Mouse (Mus musculus): ENCODE measurements at regions not wholly inside any gene's neighbourhood (a gene's known extent, or its start where the extent isn't known, plus 50 kb on each side); places are given as distances from the start of the nearest gene placed in this dataset.

DNA sequence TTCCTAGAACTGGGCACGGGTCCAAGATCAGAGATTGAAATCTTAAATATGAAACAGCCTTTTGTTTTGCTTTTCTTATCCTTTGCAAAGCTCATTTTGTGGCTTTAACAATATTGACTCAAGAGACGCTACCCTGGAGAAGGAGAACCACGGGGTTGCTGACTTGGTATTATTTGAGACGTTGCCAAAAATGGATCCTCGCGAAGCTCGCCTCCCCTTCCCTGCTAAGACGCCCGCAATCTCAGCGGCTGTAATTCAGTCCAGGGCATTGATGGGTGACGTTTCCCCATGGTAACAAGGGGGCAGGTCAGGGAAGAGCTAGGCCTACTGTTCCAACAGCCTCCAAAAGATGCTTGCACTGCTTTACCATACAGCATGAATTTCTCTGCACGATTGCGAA lies 131.5 kb upstream of the Nav3 start:
- Histone ChIP-seq H3K9ac (no peak overlapping the region), H3K4me2 (no peak overlapping the region), H3K4me3 (no peak overlapping the region), H3K27me3 (replicated peaks) (no peaks in the 10 kb centered on the region), H3K36me3 (no peaks in the 10 kb centered on the region), H3K4me1 (no peaks in the 10 kb centered on the region), H3K27ac (no peak overlapping the region), H3K9me3 (replicated peaks) (no peaks in the 10 kb centered on the region; the same call in 1 of the 2 replicates)
- 77% methylated on average over 13 of the region's 13 CpGs for WGBS (ENCODE audit: insufficient replicate concordance)
- ATAC-seq = no peak

DNA sequence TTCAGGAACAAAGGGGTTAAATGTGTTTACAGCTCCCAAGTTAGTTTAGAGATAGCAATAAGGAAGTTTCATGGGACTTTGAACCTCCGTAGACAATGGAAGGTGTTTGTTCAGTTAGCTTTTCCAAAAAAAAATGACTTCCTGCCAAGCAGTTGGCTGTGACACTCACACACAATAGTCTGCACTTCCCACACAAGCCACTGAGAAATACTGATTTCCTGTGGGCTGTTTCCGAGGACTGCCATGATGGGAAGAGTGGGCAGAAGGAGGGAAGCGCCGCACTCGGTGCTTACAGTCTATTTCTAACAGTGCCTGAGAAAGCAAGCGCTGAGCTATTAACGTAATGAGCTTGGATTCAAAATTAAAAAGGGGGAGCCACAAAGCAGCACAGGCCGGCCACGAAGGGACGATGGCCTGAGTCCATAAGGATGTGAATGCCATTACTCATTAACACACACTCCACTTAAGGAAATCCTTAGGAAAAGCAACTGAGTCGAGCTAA lies 144.4 kb upstream of the Nav3 start:
- 31% methylated on average over 11 of the region's 11 CpGs for WGBS (ENCODE audit: insufficient replicate concordance)
- no peaks in the 10 kb centered on the region for H3K36me3 ChIP-seq
- H3K9ac ChIP-seq = no peak overlapping the region
- H3K4me1 ChIP-seq = no peaks in the 10 kb centered on the region
- no peak overlapping the region for H3K4me2 ChIP-seq
- H3K27me3 ChIP-seq (replicated peaks) = no peaks in the 10 kb centered on the region
- H3K4me3 ChIP-seq = no peak overlapping the region
- ATAC-seq = 0 out of 2 replicates have a peak, but pooled peaks have one; percentile 32
- H3K9me3 ChIP-seq (replicated peaks) = no peaks in the 10 kb centered on the region
- H3K27ac ChIP-seq = no peak overlapping the region

GRCm38 (mm10) chr10:110610336-110610735 lies 134.9 kb upstream of the E2f7 start:
- H3K9me3 ChIP-seq (replicated peaks) = no peaks in the 10 kb centered on the region; the same call in 1 of the 2 replicates
- H3K4me1 ChIP-seq = no peaks in the 10 kb centered on the region
- no peak overlapping the region for H3K4me2 ChIP-seq
- WGBS (ENCODE audit: insufficient replicate concordance) = 78% methylated on average over 9 of the region's 9 CpGs
- no peak overlapping the region for H3K27ac ChIP-seq
- no peak for ATAC-seq
- no peak overlapping the region for H3K4me3 ChIP-seq
- no peak overlapping the region for H3K9ac ChIP-seq
- no peaks in the 10 kb centered on the region for H3K27me3 ChIP-seq (replicated peaks)
- H3K36me3 ChIP-seq = no peaks in the 10 kb centered on the region

GRCm38 (mm10) chr10:110617004-110617403 lies 128.2 kb upstream of the E2f7 start:
- 28% methylated on average over 1 of the region's 1 CpGs for WGBS (ENCODE audit: insufficient replicate concordance)
- peaks cover 4% of the 10 kb centered on the region; the same call in 1 of the 2 replicates for H3K9me3 ChIP-seq (replicated peaks)

GRCm38 (mm10) chr10:110619193-110619592 lies 126.0 kb upstream of the E2f7 start:
- H3K4me1 ChIP-seq = no peaks in the 10 kb centered on the region
- H3K4me2 ChIP-seq = no peak overlapping the region
- no peaks in the 10 kb centered on the region for H3K27me3 ChIP-seq (replicated peaks)
- WGBS (ENCODE audit: insufficient replicate concordance) = 70% methylated on average over 7 of the region's 7 CpGs
- H3K27ac ChIP-seq = no peak overlapping the region
- H3K9ac ChIP-seq = no peak overlapping the region
- ATAC-seq = no peak
- H3K36me3 ChIP-seq = no peaks in the 10 kb centered on the region
- H3K9me3 ChIP-seq (replicated peaks) = 0 out of 2 replicates have a peak, but pooled peaks cover 4% of the 10 kb centered on the region
- no peak overlapping the region for H3K4me3 ChIP-seq

More at GRCm38 (mm10) chr10:110617004-110617403, 128.2 kb upstream of the E2f7 start:
- H3K27me3 ChIP-seq (replicated peaks) = no peaks in the 10 kb centered on the region
- no peak overlapping the region for H3K27ac ChIP-seq
- no peak overlapping the region for H3K9ac ChIP-seq
- no peak overlapping the region for H3K4me2 ChIP-seq
- H3K36me3 ChIP-seq = no peaks in the 10 kb centered on the region
- ATAC-seq = no peak
- no peak overlapping the region for H3K4me3 ChIP-seq
- no peaks in the 10 kb centered on the region for H3K4me1 ChIP-seq

- Histone ChIP-seq H3K4me1 (no peaks in the 10 kb centered on the region), H3K9ac (no peak overlapping the region), H3K36me3 (no peaks in the 10 kb centered on the region), H3K27ac (no peak overlapping the region), H3K9me3 (replicated peaks) (no peaks in the 10 kb centered on the region), H3K4me2 (no peak overlapping the region), H3K27me3 (replicated peaks) (no peaks in the 10 kb centered on the region), H3K4me3 (no peak overlapping the region)
- no peak for ATAC-seq
- 73% methylated on average over 3 of the region's 3 CpGs for WGBS (ENCODE audit: insufficient replicate concordance)
These were observed 119.6 kb upstream of the E2f7 start for GRCm38 (mm10) chr10:110625644-110626043.

- Histone ChIP-seq H3K4me2 (no peak overlapping the region), H3K27ac (no peak overlapping the region), H3K9me3 (replicated peaks) (no peaks in the 10 kb centered on the region), H3K4me1 (no peaks in the 10 kb centered on the region), H3K36me3 (no peaks in the 10 kb centered on the region), H3K4me3 (no peak overlapping the region), H3K27me3 (replicated peaks) (no peaks in the 10 kb centered on the region), H3K9ac (no peak overlapping the region)
- WGBS (ENCODE audit: insufficient replicate concordance) = 65% methylated on average over 10 of the region's 10 CpGs
- no peak for ATAC-seq
These were observed 104.8 kb upstream of the E2f7 start for GRCm38 (mm10) chr10:110640406-110640805.

DNA sequence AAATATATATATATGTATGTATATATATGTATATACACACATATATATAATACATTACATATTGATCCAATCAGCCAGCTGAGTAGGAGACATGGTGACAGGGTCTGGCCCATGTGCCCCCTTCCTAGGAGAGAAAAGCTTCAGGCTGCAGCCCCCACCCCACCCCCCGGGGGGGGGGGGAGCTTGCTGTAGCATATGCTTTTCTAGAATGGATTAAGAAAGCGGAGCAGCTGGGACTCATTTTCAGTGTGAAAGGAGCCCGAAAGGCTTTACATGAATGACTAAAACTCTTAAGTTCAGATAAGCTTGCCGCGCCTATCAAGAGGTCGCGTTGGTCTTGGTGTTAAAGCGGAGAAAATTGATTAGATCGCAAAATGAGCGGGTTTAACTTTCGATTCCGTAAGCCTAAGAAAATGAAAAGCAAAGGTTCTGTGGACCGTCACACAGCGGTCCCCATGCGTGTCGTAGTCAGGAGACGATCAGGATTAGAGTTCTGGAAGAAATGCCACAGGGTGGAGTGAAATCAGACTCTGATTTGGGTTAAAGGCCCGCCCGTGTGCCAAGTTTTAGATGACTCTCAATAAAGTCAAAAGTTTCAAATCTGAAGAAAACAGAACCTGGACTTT lies 103.1 kb upstream of the E2f7 start:
- no peak overlapping the region for H3K4me2 ChIP-seq
- WGBS (ENCODE audit: insufficient replicate concordance) = 80% methylated on average over 19 of the region's 19 CpGs
- no peak overlapping the region for H3K9ac ChIP-seq
- no peaks in the 10 kb centered on the region for H3K4me1 ChIP-seq
- H3K27me3 ChIP-seq (replicated peaks) = no peaks in the 10 kb centered on the region
- no peak overlapping the region for H3K4me3 ChIP-seq
- no peak for ATAC-seq
- no peaks in the 10 kb centered on the region for H3K36me3 ChIP-seq
- H3K27ac ChIP-seq = no peak overlapping the region
- no peaks in the 10 kb centered on the region for H3K9me3 ChIP-seq (replicated peaks)

DNA sequence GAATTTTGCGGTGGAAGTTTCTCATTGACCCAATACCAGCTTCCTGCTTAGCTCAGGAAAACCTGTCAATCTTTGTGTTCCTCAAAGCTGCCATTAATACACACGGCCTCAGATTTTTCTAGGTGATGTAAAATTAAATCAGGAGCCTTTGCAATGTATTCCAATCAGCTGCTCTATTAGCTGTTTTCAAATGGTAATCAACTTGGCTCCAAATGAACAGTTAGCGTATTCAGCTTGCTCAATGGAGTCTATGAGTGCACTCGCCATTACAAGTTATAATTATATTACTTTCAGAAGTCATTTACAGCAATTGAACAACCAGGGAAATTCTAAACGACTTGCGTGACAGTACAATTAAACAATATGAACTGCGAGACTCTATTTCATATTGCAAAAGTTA lies 97.6 kb upstream of the E2f7 start:
- ATAC-seq = no peak
- Histone ChIP-seq H3K27me3 (replicated peaks) (no peaks in the 10 kb centered on the region), H3K4me1 (no peaks in the 10 kb centered on the region), H3K9ac (no peak overlapping the region), H3K36me3 (no peaks in the 10 kb centered on the region), H3K27ac (no peak overlapping the region), H3K4me3 (no peak overlapping the region), H3K9me3 (replicated peaks) (no peaks in the 10 kb centered on the region), H3K4me2 (no peak overlapping the region)
- WGBS (ENCODE audit: insufficient replicate concordance) = 77% methylated on average over 7 of the region's 7 CpGs

- 50% methylated on average over 6 of the region's 6 CpGs for WGBS (ENCODE audit: insufficient replicate concordance)
- Histone ChIP-seq H3K36me3 (no peaks in the 10 kb centered on the region), H3K4me3 (no peak overlapping the region), H3K9me3 (replicated peaks) (no peaks in the 10 kb centered on the region), H3K27ac (no peak overlapping the region), H3K9ac (no peak overlapping the region), H3K4me1 (no peaks in the 10 kb centered on the region), H3K4me2 (no peak overlapping the region), H3K27me3 (replicated peaks) (no peaks in the 10 kb centered on the region)
- ATAC-seq = no peak
These were observed 95.1 kb upstream of the E2f7 start for GRCm38 (mm10) chr10:110650107-110650506.

GRCm38 (mm10) chr10:110650851-110651250 lies 94.4 kb upstream of the E2f7 start:
- H3K36me3 ChIP-seq = no peaks in the 10 kb centered on the region
- no peak overlapping the region for H3K9ac ChIP-seq
- no peak overlapping the region for H3K27ac ChIP-seq
- no peaks in the 10 kb centered on the region for H3K9me3 ChIP-seq (replicated peaks)
- H3K4me3 ChIP-seq = no peak overlapping the region
- no peaks in the 10 kb centered on the region for H3K27me3 ChIP-seq (replicated peaks)
- no peak for ATAC-seq
- H3K4me1 ChIP-seq = no peaks in the 10 kb centered on the region
- H3K4me2 ChIP-seq = no peak overlapping the region

- Histone ChIP-seq H3K4me3 (no peak overlapping the region), H3K9me3 (replicated peaks) (no peaks in the 10 kb centered on the region; the same call in 1 of the 2 replicates), H3K36me3 (no peaks in the 10 kb centered on the region), H3K4me2 (no peak overlapping the region), H3K4me1 (no peaks in the 10 kb centered on the region), H3K27ac (no peak overlapping the region), H3K27me3 (replicated peaks) (no peaks in the 10 kb centered on the region), H3K9ac (no peak overlapping the region)
- 61% methylated on average over 6 of the region's 6 CpGs for WGBS (ENCODE audit: insufficient replicate concordance)
- no peak for ATAC-seq
These were observed 91.2 kb upstream of the E2f7 start for GRCm38 (mm10) chr10:110654070-110654469.
